Mouse (Mus musculus) kidney, postnatal 0 days (tissue): ENCODE measurements around the gene C1qtnf6. TPM values are rescaled to one million over a fixed set of nuclear protein-coding genes. Genes with fewer than 3 reads are reported as not detected.

Source experiments
- ATAC-seq: fragments of 200-750 bp; cut with Nextera tagmentation; replicated peaks from 2 replicates; pipeline ENCODE4 v1.8.0; 2017; ENCODE audit warnings: low read depth, moderate number of reproducible peaks, moderate TSS enrichment, moderate library complexity; ENCODE audit not compliant: low FRiP score
- DNase-seq: peaks from one replicate; pipeline ENCODE4 v3.0.0-alpha.2; 2016; ENCODE audit warnings: low spot score
- H3K27ac ChIP-seq: fragments of 300-500 bp; sonication (generic); 2 replicates; pipeline ENCODE4 v1.5.1; 2014; ENCODE audit warnings: mild to moderate bottlenecking
- H3K27me3 ChIP-seq: fragments of 300-500 bp; sonication (generic); 2 replicates; pipeline ENCODE4 v1.6.1; 2014; ENCODE audit warnings: low read length, mixed read lengths; ENCODE audit not compliant: insufficient read depth
- H3K36me3 ChIP-seq: fragments of 300-500 bp; sonication (generic); 2 replicates; pipeline ENCODE4 v1.6.1; 2014; ENCODE audit warnings: low read length, mixed read lengths; ENCODE audit not compliant: insufficient read depth
- H3K4me1 ChIP-seq: fragments of 300-500 bp; sonication (generic); replicated peaks from 2 replicates; pipeline ENCODE4 v1.6.1; 2014; ENCODE audit warnings: antibody characterized with exemption, low read length, mixed read lengths; ENCODE audit not compliant: insufficient read depth
- H3K4me2 ChIP-seq: fragments of 300-500 bp; sonication (generic); 2 replicates; pipeline ENCODE4 v1.6.1; 2014; ENCODE audit warnings: mild to moderate bottlenecking, low read length, moderate library complexity, mixed read lengths
- H3K4me3 ChIP-seq: fragments of 300-500 bp; sonication (generic); replicated peaks from 2 replicates; pipeline ENCODE4 v1.5.1; 2014; ENCODE audit warnings: low read depth, low read length
- H3K9ac ChIP-seq: fragments of 300-500 bp; sonication (generic); 2 replicates; pipeline ENCODE4 v1.6.1; 2014; ENCODE audit warnings: low read depth, low read length
- H3K9me3 ChIP-seq: fragments of 300-500 bp; sonication (generic); replicated peaks from 2 replicates; pipeline ENCODE4 v1.6.1; 2016; ENCODE audit warnings: low read length, inconsistent platforms, mixed read lengths
- CTCF ChIP-seq: IDR thresholded peaks from 2 replicates; pipeline ENCODE4 v1.5.1; 2016; ENCODE audit warnings: antibody characterized with exemption, low read depth, mild to moderate bottlenecking, moderate library complexity
- WGBS: fragments of 180-500 bp; shearing (Covaris S2); extraction: QIAGEN DNeasy Blood & Tissue Kit; methylation state at CpG from one replicate; pipeline ENCODE4 v1.1.7; 2014; 5-methylcytosine and 5-hydroxymethylcytosine counted together
- polyA plus RNA-seq: library from polyadenylated mRNA; unstranded; fragments of >200 nt; fragmentation: Nextera tagmentation; extraction: Ambion mirVana; gene quantifications from 2 replicates; pipeline ENCODE4 v1.2.1, GENCODE M21; 2015

The C1qtnf6 gene
- polyA plus RNA-seq, 1 experiment from 2014 or later = 28.4 TPM

- no peak for TF ChIP-seq CTCF
- WGBS = 65% methylated on average over 10 of the region's 10 CpGs
- no peak overlapping the region for H3K9ac ChIP-seq
- H3K36me3 ChIP-seq = no peaks in the 10 kb centered on the region
- peaks cover 7% of the 10 kb centered on the region for H3K4me1 ChIP-seq
- H3K4me2 ChIP-seq = no peak overlapping the region
- no peak overlapping the region for H3K4me3 ChIP-seq
- no peaks in the 10 kb centered on the region for H3K9me3 ChIP-seq
- no peak for DNase-seq
- no peaks in the 10 kb centered on the region for H3K27me3 ChIP-seq
- no peak for ATAC-seq
- H3K27ac ChIP-seq = no peak overlapping the region
Measured at GRCm38 (mm10) chr15:78535723-78536421, 4.7 kb upstream of the C1qtnf6 start.

- no peak for TF ChIP-seq CTCF
- Histone ChIP-seq H3K4me2 (no peak overlapping the region), H3K9ac (no peak overlapping the region), H3K27me3 (no peaks in the 10 kb centered on the region), H3K4me3 (no peak overlapping the region), H3K36me3 (no peaks in the 10 kb centered on the region), H3K27ac (no peak overlapping the region), H3K4me1 (peaks cover 22% of the 10 kb centered on the region), H3K9me3 (no peaks in the 10 kb centered on the region)
- DNase-seq (no peak), ATAC-seq (no peak)
- WGBS = 55% methylated on average over 10 of the region's 10 CpGs
Measured at GRCm38 (mm10) chr15:78533346-78533835, 2.2 kb upstream of the C1qtnf6 start.

DNA sequence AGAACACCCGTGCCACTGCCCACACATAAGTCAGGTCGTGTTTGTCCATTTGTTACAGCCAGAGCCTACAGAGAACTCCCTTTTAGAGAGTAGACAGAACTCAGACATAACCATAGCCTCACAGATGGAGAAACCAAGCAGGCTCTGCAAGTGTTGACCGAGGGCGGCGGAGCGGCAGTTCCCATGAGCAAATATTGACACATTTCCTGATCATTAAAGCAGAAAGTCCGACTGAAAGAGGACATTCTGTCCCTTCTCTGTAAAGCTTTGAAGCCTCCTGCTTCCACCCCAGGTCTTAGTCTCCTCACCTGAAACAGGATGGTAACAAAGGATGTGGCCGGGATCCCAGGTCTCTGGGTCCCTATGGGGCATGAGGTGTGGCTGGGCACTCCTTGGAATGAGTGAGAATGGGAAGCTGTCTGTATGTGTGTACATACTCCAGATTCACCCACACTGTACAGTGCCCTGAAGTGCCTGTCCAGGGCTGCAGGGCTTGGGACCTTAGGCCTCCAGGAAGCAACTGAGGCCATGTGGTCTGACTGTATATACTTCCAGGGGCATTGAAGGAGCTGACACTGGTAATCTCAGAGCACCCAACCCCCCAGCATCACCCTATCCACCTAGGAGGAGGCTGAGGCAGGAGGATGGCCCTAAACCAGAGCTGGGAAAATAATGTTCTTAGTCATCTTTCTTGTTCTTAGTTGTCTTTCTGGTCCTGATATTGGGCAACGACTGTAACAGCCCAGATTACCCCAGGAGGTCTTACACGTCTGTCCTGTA lies 1.5 kb upstream of the C1qtnf6 start:
- Histone ChIP-seq H3K9ac (no peak overlapping the region), H3K27ac (no peak overlapping the region), H3K4me1 (peaks cover 27% of the 10 kb centered on the region), H3K27me3 (no peaks in the 10 kb centered on the region), H3K4me3 (no peak overlapping the region), H3K36me3 (no peaks in the 10 kb centered on the region), H3K4me2 (no peak overlapping the region), H3K9me3 (no peaks in the 10 kb centered on the region)
- no peak for DNase-seq
- 67% methylated on average over 10 of the region's 10 CpGs for WGBS
- no peak; the same call in 1 of the 2 replicates for TF ChIP-seq CTCF
- ATAC-seq = no peak

GRCm38 (mm10) chr15:78531901-78532469 lies 769 bp upstream of the C1qtnf6 start:
- Histone ChIP-seq H3K4me2 (peak overlapping the region; percentile 54), H3K9me3 (no peaks in the 10 kb centered on the region), H3K36me3 (no peaks in the 10 kb centered on the region), H3K4me1 (peaks cover 30% of the 10 kb centered on the region), H3K27me3 (no peaks in the 10 kb centered on the region), H3K27ac (peak overlapping the region; percentile 81), H3K4me3 (peak overlapping the region; percentile 23), H3K9ac (peak overlapping the region; percentile 67)
- DNase-seq (peak; percentile 99), ATAC-seq (peak; percentile 82)
- 1% methylated on average over 25 of the region's 25 CpGs for WGBS
- TF ChIP-seq CTCF = peak; percentile 97

DNA sequence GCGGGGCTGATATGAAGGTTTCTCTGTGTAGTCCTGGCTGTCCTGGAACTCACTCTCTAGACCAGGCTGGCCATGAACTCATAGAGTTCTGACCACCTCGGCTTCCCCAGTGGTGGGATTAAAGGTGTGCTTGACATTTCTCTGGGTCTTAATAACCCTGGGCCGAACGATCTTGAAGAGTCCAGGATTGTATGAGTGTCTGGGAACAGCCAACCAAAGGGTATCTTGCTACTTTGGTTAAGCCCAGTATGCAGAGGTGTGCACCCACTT lies 170 bp upstream of the C1qtnf6 start:
- Histone ChIP-seq H3K4me2 (peak overlapping the region; percentile 54), H3K36me3 (no peaks in the 10 kb centered on the region), H3K9me3 (no peaks in the 10 kb centered on the region), H3K27me3 (no peaks in the 10 kb centered on the region), H3K27ac (peak overlapping the region; percentile 81), H3K4me3 (no peak overlapping the region), H3K9ac (peak overlapping the region; percentile 67), H3K4me1 (peaks cover 30% of the 10 kb centered on the region)
- DNase-seq = no peak
- no peak for ATAC-seq
- no peak for TF ChIP-seq CTCF
- WGBS = 65% methylated on average over 4 of the region's 4 CpGs

DNA sequence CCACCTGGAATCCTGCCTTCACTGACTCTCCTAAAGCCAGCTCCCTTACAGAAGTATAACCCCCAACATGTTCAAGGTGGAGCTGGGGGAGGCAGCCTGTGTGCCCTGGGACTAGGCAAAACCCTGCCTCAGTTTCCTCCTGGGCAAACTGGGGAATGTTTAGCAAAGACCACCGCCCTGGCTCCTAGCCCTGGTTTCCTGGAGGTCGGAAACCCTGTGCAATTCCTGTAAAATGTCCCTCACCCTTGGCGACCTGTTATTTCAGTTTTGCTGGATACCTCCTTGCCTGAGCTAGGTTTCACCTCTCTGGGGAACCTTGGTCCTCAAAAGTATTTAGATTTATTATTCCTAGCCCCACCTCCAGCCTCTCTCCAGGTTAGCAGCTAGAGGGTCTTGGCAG lies 1.1 kb downstream of the C1qtnf6 start:
- Histone ChIP-seq H3K4me3 (no peak overlapping the region), H3K4me1 (peaks cover 30% of the 10 kb centered on the region), H3K9ac (peak overlapping the region; percentile 62)

More for the DNA sequence above, 1.1 kb downstream of the C1qtnf6 start:
- Histone ChIP-seq H3K27ac (no peak overlapping the region), H3K9me3 (no peaks in the 10 kb centered on the region), H3K36me3 (no peaks in the 10 kb centered on the region), H3K4me2 (peak overlapping the region; percentile 61), H3K27me3 (no peaks in the 10 kb centered on the region)
- no peak for TF ChIP-seq CTCF
- ATAC-seq (no peak), DNase-seq (no peak)
- 65% methylated on average over 3 of the region's 3 CpGs for WGBS
